Mouse (Mus musculus): ENCODE measurements around the gene Supt6.
A peak's percentile ranks its signal among the peaks of the same experiment; 100 is the strongest.

The Supt6 gene

GRCm38 (mm10) chr11:78182961-78183844 is 62.6 kb downstream of the Supt6 start, which contains the start of gene Rpl23a:
Rpl23a (minus strand) TSS chr11:78183584.
- DNase-seq (ENCODE audit: low spot score), result peak; percentile 89

- DNase-seq (ENCODE audit: low spot score), result no peak
Observed at GRCm38 (mm10) chr11:78182450-78182849, 63.3 kb downstream of the Supt6 start.

GRCm38 (mm10) chr11:78181830-78182357 is 63.9 kb downstream of the Supt6 start:
- DNase-seq (ENCODE audit: low spot score), result no peak

GRCm38 (mm10) chr11:78180081-78180761 is 65.6 kb downstream of the Supt6 start:
- DNase-seq (ENCODE audit: low spot score), result no peak

- DNase-seq (ENCODE audit: low spot score), result no peak
Observed at GRCm38 (mm10) chr11:78179438-78179999, 66.3 kb downstream of the Supt6 start.

- no peak for DNase-seq (ENCODE audit: low spot score)
Observed at GRCm38 (mm10) chr11:78178859-78179437, 66.8 kb downstream of the Supt6 start.

- DNase-seq (ENCODE audit: low spot score), result peak; percentile 90
Observed at GRCm38 (mm10) chr11:78177903-78178858, 67.6 kb downstream of the Supt6 start.

- no peak for DNase-seq (ENCODE audit: low spot score)
Observed at GRCm38 (mm10) chr11:78177437-78177836, 68.3 kb downstream of the Supt6 start.

- DNase-seq (ENCODE audit: low spot score), result no peak
Observed at GRCm38 (mm10) chr11:78176905-78177331, 68.9 kb downstream of the Supt6 start.

GRCm38 (mm10) chr11:78176402-78176862 is 69.4 kb downstream of the Supt6 start, which contains the start of the genes Nek8 and Tlcd1:
Nek8 (minus strand) TSS chr11:78176675.
Tlcd1 (plus strand) TSS chr11:78176711.
- peak; percentile 72 for DNase-seq (ENCODE audit: low spot score)

- no peak for DNase-seq (ENCODE audit: low spot score)
Observed at GRCm38 (mm10) chr11:78175771-78176401, 69.9 kb downstream of the Supt6 start.

- no peak for DNase-seq (ENCODE audit: low spot score)
Observed at GRCm38 (mm10) chr11:78174506-78174905, 71.3 kb downstream of the Supt6 start.

GRCm38 (mm10) chr11:78172748-78173383 is 72.9 kb downstream of the Supt6 start:
- no peak for DNase-seq (ENCODE audit: low spot score)

- no peak for DNase-seq (ENCODE audit: low spot score)
Observed at GRCm38 (mm10) chr11:78172034-78172747, 73.6 kb downstream of the Supt6 start.

- no peak for DNase-seq (ENCODE audit: low spot score)
Observed at GRCm38 (mm10) chr11:78171328-78171727, 74.5 kb downstream of the Supt6 start.

GRCm38 (mm10) chr11:78170306-78170705 is 75.5 kb downstream of the Supt6 start:
- DNase-seq (ENCODE audit: low spot score), result no peak

GRCm38 (mm10) chr11:78168541-78169468 is 77.0 kb downstream of the Supt6 start:
- no peak for DNase-seq (ENCODE audit: low spot score)
